Mouse (Mus musculus): ENCODE measurements at regions not wholly inside any gene's neighbourhood (a gene's known extent, or its start where the extent isn't known, plus 50 kb on each side); places are given as distances from the start of the nearest gene placed in this dataset.
"Not testable (repeated sequence)": the region's sequence is repeated elsewhere in the genome, so short reads cannot be mapped to it uniquely, and the experiment has no call there.

GRCm38 (mm10) chr13:107830281-107830680, 214.0 kb upstream of the Smim15 start:
- no peak for DNase-seq

- no peak for DNase-seq
Observed at GRCm38 (mm10) chr13:107829861-107830260, 214.4 kb upstream of the Smim15 start.

GRCm38 (mm10) chr13:107825636-107826035, 218.6 kb upstream of the Smim15 start:
- DNase-seq, result no peak

GRCm38 (mm10) chr13:107823342-107823741, 220.9 kb upstream of the Smim15 start:
- no peak for DNase-seq

- no peak for DNase-seq
Observed at GRCm38 (mm10) chr13:107822198-107822597, 222.0 kb upstream of the Smim15 start.

- DNase-seq, result no peak
Observed at GRCm38 (mm10) chr13:107813562-107814161, 230.6 kb upstream of the Smim15 start.

GRCm38 (mm10) chr13:107812014-107812413, 232.2 kb upstream of the Smim15 start:
- no peak for DNase-seq

GRCm38 (mm10) chr13:107810802-107811192, 233.4 kb upstream of the Smim15 start:
- peak in 1 of 2 experiments; percentile 27 for DNase-seq

GRCm38 (mm10) chr13:107810060-107810801, 234.0 kb upstream of the Smim15 start:
- no peak for DNase-seq

- no peak for DNase-seq
Observed at GRCm38 (mm10) chr13:107808961-107809360, 235.3 kb upstream of the Smim15 start.

- peak in 1 of 2 experiments; percentile 38 for DNase-seq
Observed at GRCm38 (mm10) chr13:107804418-107804817, 239.8 kb upstream of the Smim15 start.

GRCm38 (mm10) chr13:107799199-107799945, 244.9 kb upstream of the Smim15 start:
- no peak for DNase-seq

- DNase-seq, result no peak
Observed at GRCm38 (mm10) chr13:107798144-107798543, 246.1 kb upstream of the Smim15 start.

- DNase-seq, result no peak
Observed at GRCm38 (mm10) chr13:107795516-107795915, 248.7 kb upstream of the Smim15 start.

GRCm38 (mm10) chr13:107791770-107792169, 252.5 kb upstream of the Smim15 start:
- DNase-seq, result no peak

GRCm38 (mm10) chr13:107784971-107785370, 259.3 kb upstream of the Smim15 start:
- no peak for DNase-seq

- no peak for DNase-seq
Observed at GRCm38 (mm10) chr13:107781741-107782140, 262.5 kb upstream of the Smim15 start.

GRCm38 (mm10) chr13:107781221-107781620, 263.0 kb upstream of the Smim15 start:
- no peak for DNase-seq

- DNase-seq, result no peak
Observed at GRCm38 (mm10) chr13:107779591-107779990, 264.7 kb upstream of the Smim15 start.

- not testable (repeated sequence) for DNase-seq
Observed at GRCm38 (mm10) chr13:107774499-107774898, 269.7 kb upstream of the Smim15 start.

GRCm38 (mm10) chr13:107767262-107767624, 277.0 kb upstream of the Smim15 start:
- DNase-seq, result no peak

- DNase-seq, result no peak
Observed at GRCm38 (mm10) chr13:107766397-107767261, 277.6 kb upstream of the Smim15 start.

GRCm38 (mm10) chr13:107763911-107764310, 280.3 kb upstream of the Smim15 start:
- no peak for DNase-seq
